Mouse (Mus musculus): ENCODE measurements around the gene Arpc2. TPM values are rescaled to one million over a fixed set of nuclear protein-coding genes. Genes with fewer than 3 reads are reported as not detected.

Arpc2 gene
- total and polyA plus RNA-seq, 3 experiments: 716 to 876 (median 746) TPM

GRCm38 (mm10) chr1:74294090-74294643, 58.3 kb downstream of the Arpc2 start:
- peaks cover 56% of the 10 kb centered on the region for H3K4me1 ChIP-seq (ENCODE audit: insufficient read depth, low read depth, low read length)
- H3K4me3 ChIP-seq (ENCODE audit: low read depth, low read length): no peak overlapping the region
- H3K27me3 ChIP-seq (ENCODE audit: insufficient read depth, low read length): no peaks in the 10 kb centered on the region
- H3K9me3 ChIP-seq (replicated peaks): no peaks in the 10 kb centered on the region
- peaks cover 94% of the 10 kb centered on the region for H3K36me3 ChIP-seq (replicated peaks)
- TF ChIP-seq GATA1 (IDR thresholded peaks at IDR 0.05; ENCODE audit: borderline replicate concordance, low read length) (no peak), POLR2AphosphoS5 (IDR thresholded peaks at IDR 0.05; ENCODE audit: insufficient replicate concordance, low read depth, low read length) (no peak), TAL1 (conservative IDR thresholded peaks at IDR 0.05; ENCODE audit: low read depth, low read length) (no peak), GATA2 (IDR thresholded peaks at IDR 0.05; ENCODE audit: borderline replicate concordance, low read depth, low read length) (no peak), CTCF (IDR thresholded peaks at IDR 0.05; ENCODE audit: low read depth, low read length) (no peak)
- DNase-seq (ENCODE audit: low spot score): no peak
- ATAC-seq (ENCODE audit: extremely low read depth, insufficient number of reproducible peaks, low FRiP score, poor library complexity, severe bottlenecking): no peak

DNA sequence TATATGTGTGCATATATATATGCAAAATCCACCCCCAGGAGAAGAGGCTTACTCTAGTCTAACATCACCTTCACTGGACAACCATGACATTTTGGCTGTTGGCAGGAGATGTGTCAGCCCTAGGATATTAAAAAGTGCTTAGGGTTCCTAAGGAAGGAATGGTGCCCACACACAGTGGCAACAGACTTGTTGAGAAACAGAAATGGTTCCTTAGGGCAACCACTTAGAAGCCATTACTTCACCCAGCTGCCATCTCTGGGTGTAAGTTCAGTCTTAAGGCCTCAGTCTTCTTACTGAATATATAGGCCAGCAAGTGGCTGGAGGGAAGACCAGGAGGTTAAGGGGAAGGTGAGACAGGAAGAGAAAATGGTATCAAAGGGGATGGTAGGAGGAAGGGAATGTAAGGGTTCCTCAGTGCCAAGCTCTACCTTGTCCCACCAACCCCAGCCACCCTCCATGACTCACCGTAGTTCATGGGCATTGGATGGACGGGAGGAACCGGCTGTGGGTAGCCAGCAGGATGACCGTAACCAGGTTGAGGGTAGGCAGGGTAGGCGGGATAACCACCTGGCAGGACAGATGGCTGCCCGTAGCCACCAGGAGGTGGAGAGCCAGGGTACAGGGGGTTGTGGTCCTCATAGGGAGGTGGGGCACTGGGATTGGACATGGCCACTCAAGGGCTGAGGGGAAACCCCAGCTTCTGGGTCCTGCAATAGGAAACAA, 59.0 kb downstream of the Arpc2 start:
- ATAC-seq (ENCODE audit: extremely low read depth, insufficient number of reproducible peaks, low FRiP score, poor library complexity, severe bottlenecking): no peak
- DNase-seq (ENCODE audit: low spot score): no peak
- no peaks in the 10 kb centered on the region for H3K9me3 ChIP-seq (replicated peaks)
- H3K4me1 ChIP-seq (ENCODE audit: insufficient read depth, low read depth, low read length): peaks cover 56% of the 10 kb centered on the region
- H3K4me3 ChIP-seq (ENCODE audit: low read depth, low read length): peak overlapping the region; percentile 67; the same call in 1 of the 2 replicates
- peaks cover 93% of the 10 kb centered on the region for H3K36me3 ChIP-seq (replicated peaks)
- TF ChIP-seq POLR2AphosphoS5 (IDR thresholded peaks at IDR 0.05; ENCODE audit: insufficient replicate concordance, low read depth, low read length): no peak
- TF ChIP-seq GATA1 (IDR thresholded peaks at IDR 0.05; ENCODE audit: borderline replicate concordance, low read length): no peak
- TF ChIP-seq GATA2 (IDR thresholded peaks at IDR 0.05; ENCODE audit: borderline replicate concordance, low read depth, low read length): no peak
- no peak for TF ChIP-seq CTCF (IDR thresholded peaks at IDR 0.05; ENCODE audit: low read depth, low read length)
- no peak for TF ChIP-seq TAL1 (conservative IDR thresholded peaks at IDR 0.05; ENCODE audit: low read depth, low read length)
- H3K27me3 ChIP-seq (ENCODE audit: insufficient read depth, low read length): no peaks in the 10 kb centered on the region

DNA sequence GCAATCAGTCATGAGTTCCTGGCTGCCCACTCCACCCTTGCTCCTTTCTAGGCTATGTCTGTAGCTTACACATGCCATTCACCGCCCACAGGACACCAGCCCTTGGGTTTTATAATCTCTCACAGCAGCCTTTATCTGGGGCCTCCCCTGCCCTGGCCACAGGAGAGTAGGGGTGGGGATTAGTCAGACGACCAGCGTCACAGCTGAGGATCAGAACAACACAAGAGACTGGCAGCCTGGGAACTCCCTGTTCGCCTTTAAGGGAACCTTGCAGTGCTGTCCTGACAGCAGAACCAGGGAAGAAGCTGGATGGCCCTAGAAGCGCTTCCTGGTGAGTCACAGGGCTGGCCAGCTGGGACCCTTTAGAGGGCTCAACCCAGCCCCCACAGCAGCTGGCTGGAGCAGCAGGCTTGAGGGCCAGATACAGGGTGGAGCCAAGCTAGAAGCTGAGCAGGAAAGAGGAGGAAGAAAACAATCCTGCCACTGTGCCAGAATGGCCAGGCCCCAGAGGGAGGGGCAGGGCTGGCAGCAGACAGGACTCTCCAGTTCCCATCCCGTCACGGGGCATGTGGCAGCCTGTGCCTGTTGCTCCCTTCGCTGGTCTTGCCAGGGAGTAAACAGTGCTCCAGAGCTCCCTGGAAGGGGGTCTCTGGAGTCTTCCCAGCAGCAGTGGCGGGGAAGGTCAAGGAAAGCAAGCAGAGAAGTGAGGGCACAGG, 59.7 kb downstream of the Arpc2 start:
- Histone ChIP-seq H3K9me3 (replicated peaks) (no peaks in the 10 kb centered on the region), H3K4me1 (ENCODE audit: insufficient read depth, low read depth, low read length) (peaks cover 54% of the 10 kb centered on the region), H3K36me3 (replicated peaks) (peaks cover 87% of the 10 kb centered on the region), H3K4me3 (ENCODE audit: low read depth, low read length) (peak overlapping the region; percentile 67; the same call in 1 of the 2 replicates), H3K27me3 (ENCODE audit: insufficient read depth, low read length) (no peaks in the 10 kb centered on the region)
- ATAC-seq (ENCODE audit: extremely low read depth, insufficient number of reproducible peaks, low FRiP score, poor library complexity, severe bottlenecking) (peak; percentile 89), DNase-seq (ENCODE audit: low spot score) (peak; percentile 88)
- TF ChIP-seq POLR2AphosphoS5 (IDR thresholded peaks at IDR 0.05; ENCODE audit: insufficient replicate concordance, low read depth, low read length) (no peak), TAL1 (conservative IDR thresholded peaks at IDR 0.05; ENCODE audit: low read depth, low read length) (peak; percentile 59)

DNA sequence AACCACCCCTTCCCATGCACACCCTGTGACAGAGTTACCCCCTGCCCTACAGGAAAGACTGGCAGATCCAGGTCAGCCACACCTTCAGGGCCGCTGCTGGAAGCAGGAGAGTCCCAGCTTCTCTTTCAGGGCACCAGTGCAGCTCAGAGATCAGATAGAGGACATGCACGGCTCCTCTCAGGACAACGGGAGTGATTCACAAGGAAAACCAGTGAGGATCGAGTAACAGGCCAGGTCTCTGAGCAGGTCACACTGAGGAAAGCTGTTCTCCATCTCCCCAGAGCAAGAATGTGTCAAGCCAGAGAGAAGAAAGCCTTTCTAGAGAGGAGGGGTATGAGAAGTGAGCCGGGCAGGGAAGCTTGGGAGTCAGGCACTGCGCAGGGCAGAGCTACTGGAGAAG, 60.6 kb downstream of the Arpc2 start:
- peaks cover 56% of the 10 kb centered on the region for H3K4me1 ChIP-seq (ENCODE audit: insufficient read depth, low read depth, low read length)
- ATAC-seq (ENCODE audit: extremely low read depth, insufficient number of reproducible peaks, low FRiP score, poor library complexity, severe bottlenecking) (no peak), DNase-seq (ENCODE audit: low spot score) (no peak)
- peak overlapping the region; percentile 67; the same call in 1 of the 2 replicates for H3K4me3 ChIP-seq (ENCODE audit: low read depth, low read length)
- peaks cover 87% of the 10 kb centered on the region for H3K36me3 ChIP-seq (replicated peaks)
- no peak for TF ChIP-seq CTCF (IDR thresholded peaks at IDR 0.05; ENCODE audit: low read depth, low read length)
- TF ChIP-seq GATA2 (IDR thresholded peaks at IDR 0.05; ENCODE audit: borderline replicate concordance, low read depth, low read length): no peak
- no peak for TF ChIP-seq GATA1 (IDR thresholded peaks at IDR 0.05; ENCODE audit: borderline replicate concordance, low read length)
- TF ChIP-seq POLR2AphosphoS5 (IDR thresholded peaks at IDR 0.05; ENCODE audit: insufficient replicate concordance, low read depth, low read length): no peak
- TF ChIP-seq TAL1 (conservative IDR thresholded peaks at IDR 0.05; ENCODE audit: low read depth, low read length): no peak
- H3K9me3 ChIP-seq (replicated peaks): no peaks in the 10 kb centered on the region
- H3K27me3 ChIP-seq (ENCODE audit: insufficient read depth, low read length): no peaks in the 10 kb centered on the region

DNA sequence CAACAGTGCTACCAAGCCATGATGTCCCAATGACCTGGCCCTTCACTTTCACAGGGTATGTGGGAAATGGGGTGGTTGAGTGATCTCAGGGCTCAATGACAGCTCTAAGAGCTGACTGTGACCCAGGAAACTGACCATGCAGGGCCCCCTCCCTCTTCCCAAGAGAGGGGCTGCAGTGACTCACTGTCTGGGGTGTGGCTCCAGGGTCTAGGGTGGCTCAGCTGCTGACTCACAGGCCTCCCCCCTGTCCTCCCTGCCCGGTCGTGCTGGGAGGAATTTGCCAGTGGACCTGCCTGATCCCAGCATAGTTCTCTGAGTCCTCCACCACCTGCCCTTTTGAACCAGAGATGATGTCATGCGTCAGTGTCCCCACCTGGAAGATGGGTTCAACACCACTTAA, 61.4 kb downstream of the Arpc2 start:
- Histone ChIP-seq H3K4me1 (ENCODE audit: insufficient read depth, low read depth, low read length) (peaks cover 57% of the 10 kb centered on the region), H3K36me3 (replicated peaks) (peaks cover 87% of the 10 kb centered on the region), H3K9me3 (replicated peaks) (no peaks in the 10 kb centered on the region), H3K27me3 (ENCODE audit: insufficient read depth, low read length) (no peaks in the 10 kb centered on the region), H3K4me3 (ENCODE audit: low read depth, low read length) (peak overlapping the region; percentile 7; the same call in 1 of the 2 replicates)
- DNase-seq (ENCODE audit: low spot score) (no peak), ATAC-seq (ENCODE audit: extremely low read depth, insufficient number of reproducible peaks, low FRiP score, poor library complexity, severe bottlenecking) (no peak; the same call in 1 of the 2 replicates)
- no peak for TF ChIP-seq CTCF (IDR thresholded peaks at IDR 0.05; ENCODE audit: low read depth, low read length)
- TF ChIP-seq POLR2AphosphoS5 (IDR thresholded peaks at IDR 0.05; ENCODE audit: insufficient replicate concordance, low read depth, low read length): no peak

- Histone ChIP-seq H3K4me3 (ENCODE audit: low read depth, low read length) (no peak overlapping the region), H3K36me3 (replicated peaks) (peaks cover 84% of the 10 kb centered on the region), H3K4me1 (ENCODE audit: insufficient read depth, low read depth, low read length) (peaks cover 67% of the 10 kb centered on the region), H3K27me3 (ENCODE audit: insufficient read depth, low read length) (no peaks in the 10 kb centered on the region), H3K9me3 (replicated peaks) (no peaks in the 10 kb centered on the region)
- no peak for DNase-seq (ENCODE audit: low spot score)
- TF ChIP-seq CTCF (IDR thresholded peaks at IDR 0.05; ENCODE audit: low read depth, low read length) (no peak), TAL1 (conservative IDR thresholded peaks at IDR 0.05; ENCODE audit: low read depth, low read length) (no peak), POLR2AphosphoS5 (IDR thresholded peaks at IDR 0.05; ENCODE audit: insufficient replicate concordance, low read depth, low read length) (no peak), GATA2 (IDR thresholded peaks at IDR 0.05; ENCODE audit: borderline replicate concordance, low read depth, low read length) (no peak), GATA1 (IDR thresholded peaks at IDR 0.05; ENCODE audit: borderline replicate concordance, low read length) (no peak)
- ATAC-seq (ENCODE audit: extremely low read depth, insufficient number of reproducible peaks, low FRiP score, poor library complexity, severe bottlenecking): no peak
These were observed 62.4 kb downstream of the Arpc2 start for GRCm38 (mm10) chr1:74298157-74298750.
